Mouse (Mus musculus) brown adipose tissue, adult 24 weeks (tissue): ENCODE results near the gene Slc35b2. TPM values are rescaled to one million over a fixed set of nuclear protein-coding genes. Genes with fewer than 3 reads are reported as not detected.

Experiments used
- H3K27ac ChIP-seq: fragments of 200-500 bp; replicated peaks from 2 replicates; pipeline ENCODE4 v1.5.1; 2012; ENCODE audit warnings: low read depth, mild to moderate bottlenecking, low read length
- H3K4me1 ChIP-seq: fragments of 200-500 bp; 2 replicates; pipeline ENCODE4 v1.6.1; 2012; ENCODE audit warnings: low read length, mixed read lengths; ENCODE audit not compliant: control insufficient read depth, insufficient read depth, insufficient read length
- H3K4me3 ChIP-seq: fragments of 200-500 bp; 2 replicates; pipeline ENCODE4 v1.5.1; 2012; ENCODE audit warnings: low read depth, mild to moderate bottlenecking, low read length, moderate library complexity; ENCODE audit not compliant: insufficient read depth
- polyA plus RNA-seq: library from polyadenylated mRNA; stranded (reverse); fragments of >200 nt; gene quantifications from 2 replicates; pipeline ENCODE4 v1.2.4, GENCODE M21; 2012; ENCODE audit not compliant: missing spikeins, insufficient read depth, insufficient read length

Slc35b2 gene
- polyA plus RNA-seq, 1 experiment: 36.4 TPM

GRCm38 (mm10) chr17:45566360-45567161 lies 2.9 kb downstream of the Slc35b2 start:
- H3K27ac ChIP-seq: no peak overlapping the region
- no peak overlapping the region for H3K4me3 ChIP-seq
- no peaks in the 10 kb centered on the region for H3K4me1 ChIP-seq

GRCm38 (mm10) chr17:45567162-45567601 lies 3.5 kb downstream of the Slc35b2 start:
- H3K27ac ChIP-seq: no peak overlapping the region
- H3K4me1 ChIP-seq: no peaks in the 10 kb centered on the region
- no peak overlapping the region for H3K4me3 ChIP-seq

GRCm38 (mm10) chr17:45568990-45569389 lies 5.3 kb downstream of the Slc35b2 start:
- Histone ChIP-seq H3K4me3 (no peak overlapping the region), H3K27ac (no peak overlapping the region), H3K4me1 (no peaks in the 10 kb centered on the region)

- no peak overlapping the region for H3K27ac ChIP-seq
- no peak overlapping the region for H3K4me3 ChIP-seq
- H3K4me1 ChIP-seq: peaks cover 4% of the 10 kb centered on the region; the same call in 1 of the 2 replicates
Measured at GRCm38 (mm10) chr17:45569999-45570398, 6.3 kb downstream of the Slc35b2 start.

GRCm38 (mm10) chr17:45572103-45573086 lies 8.7 kb downstream of the Slc35b2 start:
- H3K4me1 ChIP-seq: peaks cover 4% of the 10 kb centered on the region; the same call in 1 of the 2 replicates
- H3K4me3 ChIP-seq: peak overlapping the region; percentile 98

GRCm38 (mm10) chr17:45573087-45573779 lies 9.6 kb downstream of the Slc35b2 start, which contains the start of gene Hsp90ab1:
Gene Hsp90ab1, minus strand, starts transcription at chr17:45573271.
- Histone ChIP-seq H3K4me3 (peak within 1 kb of the TSS; percentile 98), H3K27ac (peak within 1 kb of the TSS; percentile 100), H3K4me1 (peaks cover 4% of the 10 kb centered on the region; the same call in 1 of the 2 replicates)

More at GRCm38 (mm10) chr17:45572103-45573086, 8.7 kb downstream of the Slc35b2 start:
- peak overlapping the region; percentile 99 for H3K27ac ChIP-seq

- H3K4me3 ChIP-seq: peak overlapping the region; percentile 98
- peak overlapping the region; percentile 100 for H3K27ac ChIP-seq
- H3K4me1 ChIP-seq: peaks cover 4% of the 10 kb centered on the region; the same call in 1 of the 2 replicates
Measured at GRCm38 (mm10) chr17:45573780-45574123, 10.1 kb downstream of the Slc35b2 start.

- H3K4me1 ChIP-seq: peaks cover 4% of the 10 kb centered on the region; the same call in 1 of the 2 replicates
- peak overlapping the region; percentile 98 for H3K4me3 ChIP-seq
- peak overlapping the region; percentile 100 for H3K27ac ChIP-seq
Measured at GRCm38 (mm10) chr17:45574129-45574761, 10.6 kb downstream of the Slc35b2 start.

- H3K27ac ChIP-seq: no peak overlapping the region
Measured at GRCm38 (mm10) chr17:45575123-45575897, 11.6 kb downstream of the Slc35b2 start.

GRCm38 (mm10) chr17:45578242-45578641 lies 14.6 kb downstream of the Slc35b2 start:
- Histone ChIP-seq H3K27ac (no peak overlapping the region), H3K4me1 (peaks cover 10% of the 10 kb centered on the region), H3K4me3 (no peak overlapping the region)

More at GRCm38 (mm10) chr17:45575123-45575897, 11.6 kb downstream of the Slc35b2 start:
- Histone ChIP-seq H3K4me3 (no peak overlapping the region), H3K4me1 (peaks cover 4% of the 10 kb centered on the region; the same call in 1 of the 2 replicates)

- Histone ChIP-seq H3K4me3 (no peak overlapping the region), H3K27ac (no peak overlapping the region)
Measured at GRCm38 (mm10) chr17:45578843-45579242, 15.2 kb downstream of the Slc35b2 start.

GRCm38 (mm10) chr17:45579554-45579953 lies 15.9 kb downstream of the Slc35b2 start:
- H3K4me3 ChIP-seq: no peak overlapping the region
- peaks cover 13% of the 10 kb centered on the region for H3K4me1 ChIP-seq
- H3K27ac ChIP-seq: no peak overlapping the region

More at GRCm38 (mm10) chr17:45578843-45579242, 15.2 kb downstream of the Slc35b2 start:
- H3K4me1 ChIP-seq: peaks cover 13% of the 10 kb centered on the region

GRCm38 (mm10) chr17:45580958-45581477 lies 17.3 kb downstream of the Slc35b2 start:
- H3K4me3 ChIP-seq: no peak overlapping the region

More at GRCm38 (mm10) chr17:45580958-45581477, 17.3 kb downstream of the Slc35b2 start:
- Histone ChIP-seq H3K27ac (peak overlapping the region; percentile 43), H3K4me1 (peaks cover 25% of the 10 kb centered on the region)
